Mouse (Mus musculus): Measurements from ENCODE around the gene Poc1b. TPM values are rescaled to one million over a fixed set of nuclear protein-coding genes. Genes with fewer than 3 reads are reported as not detected.

Poc1b gene
- polyA plus RNA-seq, 1 experiment from 2014 or later = 15.8 TPM

- DNase-seq (ENCODE audit: low spot score) (peak; percentile 59), ATAC-seq (replicated peaks; ENCODE audit: low FRiP score, low read depth) (peak; percentile 53; the same call in 1 of the 2 replicates)
- Histone ChIP-seq H3K4me1 (replicated peaks; ENCODE audit: insufficient read depth, low read length) (peaks cover 23% of the 10 kb centered on the region), H3K4me2 (ENCODE audit: low read length) (no peak overlapping the region), H3K27me3 (ENCODE audit: insufficient read depth, low read length) (no peaks in the 10 kb centered on the region), H3K36me3 (ENCODE audit: insufficient read depth, low read length) (no peaks in the 10 kb centered on the region), H3K27ac (peak overlapping the region; percentile 72), H3K4me3 (replicated peaks; ENCODE audit: low read depth, low read length) (no peak overlapping the region), H3K9ac (ENCODE audit: low read depth, low read length) (no peak overlapping the region), H3K9me3 (replicated peaks; ENCODE audit: low read length) (no peaks in the 10 kb centered on the region)
- WGBS = 61% methylated on average over 7 of the region's 7 CpGs
- TF ChIP-seq CTCF (IDR thresholded peaks at IDR 0.05; ENCODE audit: low read depth) = no peak
Measured at GRCm38 (mm10) chr10:99232518-99233227, 125.8 kb downstream of the Poc1b start.

DNA sequence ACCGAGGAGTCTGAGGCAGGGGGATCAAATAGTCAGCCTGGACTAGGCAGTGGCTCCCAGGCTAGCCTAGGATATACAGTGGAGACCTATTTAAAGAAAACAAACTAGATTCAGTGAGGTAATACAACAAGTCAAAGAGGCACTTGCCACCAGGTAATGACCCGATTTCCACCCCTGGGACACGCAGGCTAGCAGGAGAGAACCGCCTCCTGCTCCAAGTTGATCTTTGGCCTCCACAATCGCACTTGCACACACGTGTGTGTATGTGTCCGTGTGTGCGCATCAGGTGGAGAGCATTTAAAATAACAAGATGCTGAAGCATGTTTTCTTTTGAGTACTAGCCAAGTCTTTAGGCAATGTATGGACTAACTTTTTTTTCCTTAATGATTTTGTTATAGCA, 127.5 kb downstream of the Poc1b start:
- Histone ChIP-seq H3K9ac (ENCODE audit: low read depth, low read length) (no peak overlapping the region), H3K9me3 (replicated peaks; ENCODE audit: low read length) (no peaks in the 10 kb centered on the region), H3K27me3 (ENCODE audit: insufficient read depth, low read length) (no peaks in the 10 kb centered on the region), H3K36me3 (ENCODE audit: insufficient read depth, low read length) (no peaks in the 10 kb centered on the region), H3K27ac (no peak overlapping the region), H3K4me1 (replicated peaks; ENCODE audit: insufficient read depth, low read length) (peaks cover 8% of the 10 kb centered on the region; the same call in 1 of the 2 replicates), H3K4me3 (replicated peaks; ENCODE audit: low read depth, low read length) (no peak overlapping the region), H3K4me2 (ENCODE audit: low read length) (no peak overlapping the region)
- 78% methylated on average over 8 of the region's 8 CpGs for WGBS
- DNase-seq (ENCODE audit: low spot score) (no peak), ATAC-seq (replicated peaks; ENCODE audit: low FRiP score, low read depth) (no peak)
- TF ChIP-seq CTCF (IDR thresholded peaks at IDR 0.05; ENCODE audit: low read depth) = no peak

GRCm38 (mm10) chr10:99235081-99235480, 128.2 kb downstream of the Poc1b start:
- DNase-seq (ENCODE audit: low spot score) = no peak
- Histone ChIP-seq H3K9me3 (replicated peaks; ENCODE audit: low read length) (no peaks in the 10 kb centered on the region), H3K9ac (ENCODE audit: low read depth, low read length) (no peak overlapping the region), H3K4me2 (ENCODE audit: low read length) (no peak overlapping the region), H3K4me3 (replicated peaks; ENCODE audit: low read depth, low read length) (no peak overlapping the region), H3K27ac (no peak overlapping the region), H3K27me3 (ENCODE audit: insufficient read depth, low read length) (no peaks in the 10 kb centered on the region), H3K36me3 (ENCODE audit: insufficient read depth, low read length) (no peaks in the 10 kb centered on the region), H3K4me1 (replicated peaks; ENCODE audit: insufficient read depth, low read length) (peaks cover 8% of the 10 kb centered on the region; the same call in 1 of the 2 replicates)
- ATAC-seq (replicated peaks; ENCODE audit: low FRiP score, low read depth) = no peak
- TF ChIP-seq CTCF (IDR thresholded peaks at IDR 0.05; ENCODE audit: low read depth) = no peak
- WGBS = 88% methylated on average over 9 of the region's 9 CpGs

GRCm38 (mm10) chr10:99237205-99237832, 130.5 kb downstream of the Poc1b start:
- H3K27ac ChIP-seq = no peak overlapping the region
- peaks cover 8% of the 10 kb centered on the region; the same call in 1 of the 2 replicates for H3K4me1 ChIP-seq (replicated peaks; ENCODE audit: insufficient read depth, low read length)
- TF ChIP-seq CTCF (IDR thresholded peaks at IDR 0.05; ENCODE audit: low read depth) = no peak
- no peaks in the 10 kb centered on the region for H3K36me3 ChIP-seq (ENCODE audit: insufficient read depth, low read length)
- H3K27me3 ChIP-seq (ENCODE audit: insufficient read depth, low read length) = no peaks in the 10 kb centered on the region
- no peak for DNase-seq (ENCODE audit: low spot score)
- no peaks in the 10 kb centered on the region for H3K9me3 ChIP-seq (replicated peaks; ENCODE audit: low read length)
- H3K4me3 ChIP-seq (replicated peaks; ENCODE audit: low read depth, low read length) = no peak overlapping the region
- whole genome bisulfite sequencing = 46% methylated on average over 11 of the region's 11 CpGs
- ATAC-seq (replicated peaks; ENCODE audit: low FRiP score, low read depth) = no peak
- H3K9ac ChIP-seq (ENCODE audit: low read depth, low read length) = no peak overlapping the region
- H3K4me2 ChIP-seq (ENCODE audit: low read length) = no peak overlapping the region

- no peak for DNase-seq (ENCODE audit: low spot score)
- no peak for ATAC-seq (replicated peaks; ENCODE audit: low FRiP score, low read depth)
Measured at GRCm38 (mm10) chr10:99238537-99238936, 131.7 kb downstream of the Poc1b start.

DNA sequence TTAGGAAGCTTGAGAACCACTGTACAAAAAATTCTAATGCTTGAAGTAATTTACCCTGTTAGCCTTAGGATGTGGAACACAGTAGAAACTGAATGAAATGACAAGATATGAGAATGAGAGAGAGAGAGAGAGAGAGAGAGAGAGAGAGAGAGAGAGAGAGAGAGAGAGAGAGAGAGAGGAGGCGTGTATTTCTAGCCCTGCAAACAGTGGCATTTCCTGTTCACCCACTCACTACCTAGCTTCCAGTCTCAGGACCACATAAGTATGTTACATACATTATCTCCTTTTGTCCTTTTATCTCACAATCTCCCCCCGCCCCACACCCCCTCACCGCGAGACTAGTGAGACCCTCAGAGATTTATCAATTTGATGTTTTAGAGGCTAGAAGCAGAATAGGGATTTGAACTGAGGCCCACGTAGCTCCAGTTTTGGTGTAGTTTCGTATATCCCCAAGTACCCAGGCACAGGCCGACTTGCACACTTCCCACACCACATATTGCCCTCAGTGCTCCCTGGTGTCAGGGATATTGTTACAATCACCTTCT, 134.5 kb downstream of the Poc1b start:
- 74% methylated on average over 7 of the region's 7 CpGs for WGBS

More at GRCm38 (mm10) chr10:99238537-99238936, 131.7 kb downstream of the Poc1b start:
- H3K27ac ChIP-seq = no peak overlapping the region
- H3K4me2 ChIP-seq (ENCODE audit: low read length) = no peak overlapping the region
- H3K4me3 ChIP-seq (replicated peaks; ENCODE audit: low read depth, low read length) = no peak overlapping the region
- 75% methylated on average over 11 of the region's 11 CpGs for WGBS
- H3K9me3 ChIP-seq (replicated peaks; ENCODE audit: low read length) = no peaks in the 10 kb centered on the region
- no peak overlapping the region for H3K9ac ChIP-seq (ENCODE audit: low read depth, low read length)
- H3K27me3 ChIP-seq (ENCODE audit: insufficient read depth, low read length) = no peaks in the 10 kb centered on the region
- TF ChIP-seq CTCF (IDR thresholded peaks at IDR 0.05; ENCODE audit: low read depth) = no peak
- peaks cover 1% of the 10 kb centered on the region; the same call in 1 of the 2 replicates for H3K4me1 ChIP-seq (replicated peaks; ENCODE audit: insufficient read depth, low read length)
- H3K36me3 ChIP-seq (ENCODE audit: insufficient read depth, low read length) = no peaks in the 10 kb centered on the region

More for the DNA sequence above, 134.5 kb downstream of the Poc1b start:
- H3K9ac ChIP-seq (ENCODE audit: low read depth, low read length) = no peak overlapping the region
- no peak for TF ChIP-seq CTCF (IDR thresholded peaks at IDR 0.05; ENCODE audit: low read depth)
- no peak for ATAC-seq (replicated peaks; ENCODE audit: low FRiP score, low read depth)
- H3K36me3 ChIP-seq (ENCODE audit: insufficient read depth, low read length) = no peaks in the 10 kb centered on the region
- no peak for DNase-seq (ENCODE audit: low spot score)
- no peak overlapping the region for H3K4me2 ChIP-seq (ENCODE audit: low read length)
- H3K4me3 ChIP-seq (replicated peaks; ENCODE audit: low read depth, low read length) = no peak overlapping the region
- 0 out of 2 replicates have a peak, but pooled peaks cover 3% of the 10 kb centered on the region for H3K4me1 ChIP-seq (replicated peaks; ENCODE audit: insufficient read depth, low read length)
- no peaks in the 10 kb centered on the region for H3K27me3 ChIP-seq (ENCODE audit: insufficient read depth, low read length)
- H3K9me3 ChIP-seq (replicated peaks; ENCODE audit: low read length) = no peaks in the 10 kb centered on the region
- no peak overlapping the region for H3K27ac ChIP-seq
